Mouse (Mus musculus): Measurements from ENCODE around the gene Psmb7. TPM values are rescaled to one million over a fixed set of nuclear protein-coding genes. Genes with fewer than 3 reads are reported as not detected.

The Psmb7 gene
- total RNA-seq (2022), result 100 to 1,000 TPM; 311 to 333 (median 328) TPM

GRCm38 (mm10) chr2:38643625-38644427 lies at the start of gene Psmb7:
Gene Psmb7 (minus strand): TSS chr2:38644087.
- DNase-seq (ENCODE audit: low spot score in 2 of 2), result peak; percentile 83 to 85

GRCm38 (mm10) chr2:38691542-38691941 lies 47.7 kb upstream of the Psmb7 start:
- no peak for DNase-seq (ENCODE audit: low spot score in 2 of 2)

GRCm38 (mm10) chr2:38689881-38690280 lies 46.0 kb upstream of the Psmb7 start:
- no peak for DNase-seq (ENCODE audit: low spot score in 2 of 2)

GRCm38 (mm10) chr2:38688791-38689520 lies 45.1 kb upstream of the Psmb7 start:
- no peak for DNase-seq (ENCODE audit: low spot score in 2 of 2)

GRCm38 (mm10) chr2:38685746-38686145 lies 41.9 kb upstream of the Psmb7 start:
- no peak for DNase-seq (ENCODE audit: low spot score in 2 of 2)

DNA sequence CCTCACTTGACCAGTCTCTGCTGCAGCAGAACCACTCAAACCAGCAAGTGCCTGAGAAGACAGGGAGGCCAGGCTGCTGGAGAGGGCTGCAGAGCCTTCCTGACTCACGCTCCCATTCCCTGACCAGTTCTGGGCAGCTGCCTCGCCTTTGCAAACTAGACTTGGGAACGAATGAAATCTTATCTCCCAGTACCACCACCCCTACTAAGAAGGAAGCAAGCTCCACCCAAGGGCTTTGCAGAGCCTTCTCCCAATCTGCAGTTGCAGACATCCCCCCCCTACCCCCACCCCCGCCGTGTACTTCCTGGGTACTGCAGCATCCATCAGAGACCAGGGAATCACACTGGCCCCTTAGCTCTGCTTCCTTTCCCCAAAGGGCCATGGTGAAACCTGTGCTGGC lies 39.2 kb upstream of the Psmb7 start:
- DNase-seq (ENCODE audit: low spot score in 2 of 2), result no peak

GRCm38 (mm10) chr2:38682209-38682608 lies 38.3 kb upstream of the Psmb7 start:
- no peak for DNase-seq (ENCODE audit: low spot score in 2 of 2)

DNA sequence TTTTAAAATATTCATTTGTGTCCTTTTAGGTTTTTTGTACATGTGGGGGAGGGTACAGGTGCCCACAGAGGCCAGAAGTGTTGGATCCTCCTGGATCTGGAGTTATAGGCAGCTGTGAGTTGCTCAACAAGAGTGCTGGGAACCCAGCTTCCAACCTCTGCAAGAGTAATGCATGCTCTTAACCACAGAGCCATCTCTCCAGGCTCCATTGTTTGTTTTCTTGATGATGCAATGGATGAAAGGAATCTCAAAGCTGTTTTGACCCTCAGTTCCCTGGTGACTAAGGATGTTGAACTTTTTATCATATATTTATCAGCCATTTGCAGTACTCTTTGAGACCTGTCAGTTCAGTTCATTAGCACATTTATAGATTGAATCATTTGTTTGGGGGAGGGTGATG lies 35.1 kb upstream of the Psmb7 start:
- DNase-seq (ENCODE audit: low spot score in 2 of 2), result no peak

DNA sequence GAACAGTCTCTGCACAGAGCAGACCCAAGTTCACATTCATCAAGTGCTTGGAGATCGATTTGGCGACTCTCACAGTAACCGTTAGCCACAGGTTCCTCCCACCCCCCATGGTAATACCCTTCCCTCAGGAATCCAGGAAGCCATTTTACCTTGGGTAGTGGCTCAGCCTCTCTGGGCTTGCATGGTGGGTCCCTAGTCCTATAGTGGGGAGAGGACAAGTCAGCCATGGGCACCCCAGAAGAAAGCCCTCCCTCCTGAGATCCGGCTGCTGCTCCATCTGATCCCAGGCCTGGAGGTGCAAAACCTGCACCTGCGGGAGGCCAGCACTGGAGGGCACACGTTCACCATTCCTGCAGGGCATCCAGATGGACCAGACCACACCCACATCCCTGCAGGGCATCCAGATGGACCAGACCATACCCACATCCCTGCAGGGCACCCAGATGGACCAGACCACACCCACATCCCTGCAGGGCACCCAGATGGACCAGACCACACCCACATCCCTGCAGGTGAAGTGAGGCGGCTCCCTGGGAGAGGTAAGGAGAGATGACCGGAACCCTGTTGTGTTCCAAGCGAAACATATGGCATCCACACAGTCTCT lies 31.6 kb upstream of the Psmb7 start:
- DNase-seq (ENCODE audit: low spot score in 2 of 2), result no peak

- no peak for DNase-seq (ENCODE audit: low spot score in 2 of 2)
These were observed 28.6 kb upstream of the Psmb7 start for GRCm38 (mm10) chr2:38672496-38672895.

GRCm38 (mm10) chr2:38668802-38669580 lies 25.1 kb upstream of the Psmb7 start:
- no peak for DNase-seq (ENCODE audit: low spot score in 2 of 2)

DNA sequence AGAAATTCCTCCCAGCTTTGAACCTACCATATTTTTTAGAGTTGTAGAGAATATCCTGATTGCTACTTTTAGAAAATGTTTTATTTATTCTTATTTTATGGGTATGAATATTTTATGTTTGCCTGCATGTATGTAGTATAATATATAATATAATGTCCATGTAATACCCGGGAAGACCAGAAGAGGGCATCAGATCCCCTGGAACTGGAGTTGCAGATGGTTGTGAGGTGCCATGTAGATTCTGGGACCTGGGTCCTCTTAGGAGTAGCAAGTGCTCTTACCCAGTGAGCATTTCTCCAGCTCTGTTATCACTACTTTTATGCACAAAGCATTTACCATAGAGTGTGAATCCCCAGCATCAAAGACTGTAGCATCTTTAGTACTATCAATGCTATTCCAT lies 17.5 kb upstream of the Psmb7 start:
- DNase-seq (ENCODE audit: low spot score in 2 of 2), result no peak

- DNase-seq (ENCODE audit: low spot score in 2 of 2), result peak; percentile 34 to 58
These were observed 14.5 kb upstream of the Psmb7 start for GRCm38 (mm10) chr2:38658338-38658836.

DNA sequence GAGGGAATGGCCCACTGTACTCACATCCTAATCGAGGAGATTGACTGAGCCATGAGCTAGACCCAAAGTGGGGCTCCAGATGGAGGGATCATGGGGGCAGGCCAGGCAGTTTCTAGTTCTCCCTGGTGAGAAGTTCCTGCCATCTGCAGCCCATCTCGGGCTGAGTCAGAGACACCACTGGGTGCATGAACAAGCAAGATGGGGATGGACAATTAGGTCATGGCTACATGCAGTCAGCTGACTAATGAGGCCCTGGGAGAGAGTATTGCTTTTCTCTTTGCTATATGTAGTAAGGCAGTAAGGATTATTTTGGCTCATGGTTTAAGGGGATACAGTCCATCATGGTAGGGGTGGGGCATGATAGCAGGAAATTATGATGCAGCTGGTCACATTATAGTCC lies 9.8 kb upstream of the Psmb7 start:
- DNase-seq (ENCODE audit: low spot score in 2 of 2), result no peak

DNA sequence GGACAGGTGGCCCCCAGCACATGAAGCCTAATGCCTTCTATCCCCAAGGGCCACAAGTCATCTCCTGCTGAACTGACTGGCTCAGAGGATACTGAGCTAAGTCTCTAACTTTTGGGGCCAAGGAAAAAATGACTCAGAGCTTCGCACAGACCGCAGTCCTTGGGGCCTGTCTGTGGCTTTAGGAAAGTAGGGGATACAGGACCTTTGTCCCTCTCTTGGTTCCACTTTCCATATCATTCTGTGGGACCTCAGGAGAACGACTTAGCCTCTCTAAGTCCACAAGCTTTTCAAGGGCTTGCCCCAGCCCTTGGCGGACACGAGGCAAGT lies 9.4 kb upstream of the Psmb7 start:
- no peak for DNase-seq (ENCODE audit: low spot score in 2 of 2)

DNA sequence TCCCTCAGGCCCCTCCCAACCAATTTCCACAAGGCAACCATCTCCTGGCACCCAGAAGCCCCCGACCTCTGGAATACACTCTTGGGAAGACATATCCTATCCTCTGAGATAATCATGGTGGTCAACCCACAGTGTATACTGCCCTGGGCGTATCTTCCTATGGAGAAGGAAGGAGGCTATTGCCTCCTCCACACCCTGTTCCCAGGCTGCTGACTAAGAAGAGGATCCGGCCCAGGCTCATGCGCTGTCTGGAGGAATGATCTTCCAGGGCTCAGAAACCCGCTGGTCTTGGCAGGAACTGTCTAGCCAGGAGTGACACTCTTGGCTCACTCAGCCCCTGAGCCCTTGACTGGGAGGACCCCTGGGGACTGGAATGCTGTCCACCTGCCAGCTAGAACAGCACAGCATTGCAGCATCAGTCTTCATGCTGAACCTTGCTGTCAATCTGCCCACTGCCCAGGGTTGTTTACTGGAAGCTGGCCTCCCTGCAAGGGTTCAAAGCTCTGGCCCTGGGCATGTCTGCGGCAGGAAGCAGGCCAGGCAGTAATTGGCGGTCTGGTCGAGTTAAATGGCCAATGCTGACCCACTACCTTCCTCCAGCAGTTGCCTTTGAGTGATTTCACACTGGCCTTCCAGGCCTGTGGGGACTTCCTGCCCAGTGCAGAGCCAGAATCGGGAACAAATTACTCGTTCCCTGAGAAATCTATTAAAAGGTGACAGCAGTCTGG lies 8.8 kb upstream of the Psmb7 start:
- DNase-seq (ENCODE audit: low spot score in 2 of 2), result peak in 1 of 2 experiments; percentile 22

GRCm38 (mm10) chr2:38652098-38652497 lies 8.2 kb upstream of the Psmb7 start:
- DNase-seq (ENCODE audit: low spot score in 2 of 2), result no peak

GRCm38 (mm10) chr2:38650340-38650739 lies 6.5 kb upstream of the Psmb7 start:
- DNase-seq (ENCODE audit: low spot score in 2 of 2), result no peak

GRCm38 (mm10) chr2:38647661-38648060 lies 3.8 kb upstream of the Psmb7 start:
- DNase-seq (ENCODE audit: low spot score in 2 of 2), result no peak

DNA sequence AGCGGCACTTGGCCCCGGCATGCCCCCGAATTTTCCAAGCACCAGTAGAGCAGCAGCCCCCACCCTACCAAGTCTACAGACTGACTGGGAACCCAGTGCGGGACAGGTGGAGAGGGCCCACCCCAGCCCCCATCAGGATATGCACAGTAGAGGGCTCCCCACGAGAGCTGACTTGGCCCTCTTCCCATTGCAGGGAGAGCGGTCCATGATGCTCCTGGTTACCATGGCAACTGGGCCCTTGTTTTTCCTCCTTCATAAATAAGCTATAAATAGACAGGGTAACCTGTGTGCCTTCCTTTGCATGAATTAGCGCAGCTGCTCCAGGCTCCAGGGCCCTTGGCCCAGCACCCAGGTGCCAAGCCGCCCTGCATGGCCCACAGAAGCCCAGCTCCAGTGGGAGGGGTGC lies 3.3 kb upstream of the Psmb7 start:
- no peak for DNase-seq (ENCODE audit: low spot score in 2 of 2)

GRCm38 (mm10) chr2:38645936-38646335 lies 2.0 kb upstream of the Psmb7 start:
- peak; percentile 30 to 50 for DNase-seq (ENCODE audit: low spot score in 2 of 2)
